Mouse (Mus musculus) testis, adult 2 months (tissue): ENCODE results near the gene Nlrx1. TPM values are rescaled to one million over a fixed set of nuclear protein-coding genes. Genes with fewer than 3 reads are reported as not detected.
A peak's percentile ranks its signal among the peaks of the same experiment; 100 is the strongest.
"Not testable (repeated sequence)": the region's sequence is repeated elsewhere in the genome, so short reads cannot be mapped to it uniquely, and the experiment has no call there.

ENCODE experiments used
- H3K27ac ChIP-seq: fragments of 200-500 bp; 2 replicates; pipeline ENCODE4 v1.5.1; 2012; ENCODE audit warnings: low read depth, low read length; ENCODE audit not compliant: control insufficient read depth, insufficient read depth
- H3K27me3 ChIP-seq: fragments of 200-500 bp; 2 replicates; pipeline ENCODE4 v1.6.1; 2012; ENCODE audit warnings: mild to moderate bottlenecking, low read length, moderate library complexity; ENCODE audit not compliant: control insufficient read depth, insufficient read depth
- H3K36me3 ChIP-seq: fragments of 200-500 bp; 2 replicates; pipeline ENCODE4 v1.6.1; 2012; ENCODE audit warnings: mild to moderate bottlenecking, low read length; ENCODE audit not compliant: control insufficient read depth, insufficient read depth
- H3K4me1 ChIP-seq: fragments of 200-500 bp; 2 replicates; pipeline ENCODE4 v1.6.1; 2012; ENCODE audit warnings: low read length; ENCODE audit not compliant: control insufficient read depth, insufficient read depth
- H3K4me3 ChIP-seq: fragments of 200-500 bp; 2 replicates; pipeline ENCODE4 v1.5.1; 2012; ENCODE audit warnings: low read depth, mild to moderate bottlenecking, low read length, moderate library complexity, mixed read lengths; ENCODE audit not compliant: control insufficient read depth
- CTCF ChIP-seq: fragments of 200-500 bp; IDR thresholded peaks from 2 replicates; pipeline ENCODE4 v1.5.1; 2012; ENCODE audit warnings: low read depth, mild to moderate bottlenecking, inconsistent platforms, low read length, moderate library complexity; ENCODE audit not compliant: control insufficient read depth, insufficient read depth, insufficient replicate concordance
- POLR2A ChIP-seq: fragments of 200-500 bp; IDR thresholded peaks from 2 replicates; pipeline ENCODE4 v1.6.1; 2012; ENCODE audit warnings: low read depth, mild to moderate bottlenecking, inconsistent platforms, low read length, moderate library complexity; ENCODE audit not compliant: control insufficient read depth
- polyA plus RNA-seq: library from polyadenylated mRNA; depleted of rRNA; stranded (reverse); fragments of >200 nt; gene quantifications from 2 replicates; pipeline ENCODE4 v1.2.3, GENCODE M21; 2012

Nlrx1 gene
- polyA plus RNA-seq, 1 experiment = 1.3 TPM

DNA sequence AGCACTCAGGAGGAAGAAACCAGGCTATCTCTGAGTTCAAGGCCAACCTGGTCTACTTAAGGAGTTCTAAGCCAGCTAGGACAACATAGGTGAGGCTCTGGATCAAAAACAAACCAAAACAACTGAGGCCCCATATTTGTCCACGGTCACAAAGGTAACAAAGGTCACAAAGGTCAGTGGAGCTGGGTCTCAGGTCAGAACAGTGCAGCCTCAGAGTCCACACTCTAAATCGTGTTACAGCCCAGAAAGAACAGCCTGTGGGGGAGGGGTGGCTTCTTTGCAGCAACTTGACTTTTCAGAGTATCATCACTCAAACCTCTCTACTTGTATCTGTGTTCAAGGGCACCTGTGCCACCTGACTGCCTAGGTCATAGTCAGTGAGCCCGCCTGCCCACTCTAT is 41.4 kb upstream of the Nlrx1 start:
- Histone ChIP-seq H3K4me1 (peaks cover 2% of the 10 kb centered on the region; the same call in 1 of the 2 replicates), H3K27ac (no peak overlapping the region), H3K36me3 (no peaks in the 10 kb centered on the region), H3K27me3 (no peaks in the 10 kb centered on the region), H3K4me3 (no peak overlapping the region)
- TF ChIP-seq CTCF (no peak), POLR2A (no peak)

DNA sequence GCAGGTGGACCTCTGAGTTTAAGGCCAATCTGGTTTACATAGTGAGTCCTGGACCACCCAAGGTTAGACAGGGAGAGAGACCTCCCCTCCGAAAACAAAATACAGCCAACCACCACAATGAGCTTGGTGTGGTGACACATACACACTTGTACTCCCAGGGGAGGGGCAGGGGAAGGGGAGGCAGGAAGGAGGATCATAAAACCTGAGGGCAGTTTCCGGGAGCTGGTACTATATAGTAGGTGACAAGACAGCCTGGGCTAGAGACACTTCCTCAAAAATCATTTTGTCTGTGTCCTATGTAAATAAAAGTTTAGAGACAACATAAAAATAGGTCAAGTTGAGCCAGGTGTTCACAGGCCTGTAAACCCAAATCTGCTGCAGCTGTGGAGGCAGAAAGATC is 38.8 kb upstream of the Nlrx1 start:
- TF ChIP-seq POLR2A (no peak), CTCF (no peak)
- Histone ChIP-seq H3K4me1 (peaks cover 4% of the 10 kb centered on the region), H3K27me3 (no peaks in the 10 kb centered on the region), H3K4me3 (no peak overlapping the region), H3K27ac (no peak overlapping the region), H3K36me3 (no peaks in the 10 kb centered on the region; the same call in 1 of the 2 replicates)

DNA sequence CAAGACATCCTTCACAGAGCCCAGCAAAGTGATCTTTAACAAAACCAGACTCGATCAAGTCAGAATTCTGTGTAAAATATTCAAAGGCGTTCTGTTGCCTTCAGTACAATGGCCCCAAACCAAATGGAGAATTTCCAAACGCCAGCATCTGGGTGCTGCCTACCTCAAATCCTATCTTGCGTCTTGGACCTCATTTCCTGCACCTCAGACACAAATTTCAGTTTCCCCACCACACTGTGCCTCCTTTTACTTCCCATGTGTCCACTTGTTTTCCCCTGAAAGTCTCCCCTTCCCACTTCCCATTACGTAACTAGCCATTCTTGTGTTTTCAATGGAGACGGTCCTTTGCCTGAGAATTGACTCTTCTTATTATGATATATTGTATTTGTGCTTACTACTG is 38.1 kb upstream of the Nlrx1 start:
- no peaks in the 10 kb centered on the region for H3K27me3 ChIP-seq
- TF ChIP-seq CTCF (no peak), POLR2A (no peak)
- peaks cover 4% of the 10 kb centered on the region for H3K4me1 ChIP-seq
- H3K4me3 ChIP-seq = no peak overlapping the region
- no peaks in the 10 kb centered on the region; the same call in none of the 2 replicates for H3K36me3 ChIP-seq
- H3K27ac ChIP-seq = no peak overlapping the region

DNA sequence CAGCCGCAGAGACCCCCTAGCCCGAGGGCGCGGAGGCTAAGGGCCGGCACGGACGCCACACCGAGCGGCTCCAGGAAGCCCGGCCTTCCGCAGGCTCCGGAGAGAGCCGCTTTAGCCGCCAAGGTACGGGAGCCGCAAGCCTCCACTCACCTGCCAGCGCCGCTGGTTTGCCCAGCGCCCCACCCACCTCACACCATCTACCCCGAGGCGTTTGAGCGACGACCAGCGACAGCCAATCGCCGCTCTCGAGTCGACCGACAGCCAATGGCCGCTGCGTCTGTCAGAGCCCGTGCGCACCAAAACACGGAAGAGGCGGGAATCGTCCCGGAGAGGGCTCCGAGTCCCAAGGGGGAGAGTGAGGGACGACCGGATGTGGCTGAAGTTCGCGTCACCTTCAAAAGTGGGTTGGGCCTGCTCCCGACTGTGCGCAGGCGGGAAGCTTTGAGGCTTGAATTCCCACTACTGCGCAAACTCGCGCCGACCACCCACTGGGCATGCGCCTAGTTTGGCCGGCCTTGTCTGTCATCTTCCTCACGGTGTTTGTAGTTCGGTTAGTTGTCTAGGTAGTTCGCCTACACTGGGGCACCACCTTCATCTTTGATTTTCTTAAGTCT is 37.2 kb upstream of the Nlrx1 start, which contains the start of gene Hinfp:
Hinfp (minus strand) TSS at position 206 of the 614 bp plus-strand sequence.
- Histone ChIP-seq H3K4me1 (peaks cover 4% of the 10 kb centered on the region), H3K27ac (peak within 1 kb of the TSS; percentile 93), H3K36me3 (no peaks in the 10 kb centered on the region; the same call in none of the 2 replicates), H3K4me3 (peak within 1 kb of the TSS; percentile 98), H3K27me3 (no peaks in the 10 kb centered on the region)
- TF ChIP-seq CTCF (no peak), POLR2A (peak; percentile 72)

DNA sequence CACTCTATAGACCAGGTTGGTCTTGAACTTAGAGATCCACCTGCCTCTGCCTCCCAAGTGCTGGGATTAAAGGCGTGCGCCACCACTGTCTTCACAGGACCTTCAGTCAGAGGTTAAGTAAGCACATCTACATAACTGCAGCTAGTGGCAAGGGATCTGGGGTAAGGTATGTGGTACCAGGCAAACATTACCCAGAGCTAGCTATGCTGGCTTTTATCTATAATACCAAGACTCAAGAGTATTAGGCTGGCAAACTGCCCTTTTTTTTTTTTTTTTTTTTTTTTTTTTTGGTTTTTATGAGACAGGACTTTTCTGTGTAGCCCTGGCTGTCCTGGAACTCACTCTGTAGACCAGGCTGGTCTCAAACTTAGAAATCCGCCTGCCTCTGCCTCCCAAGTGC is 31.6 kb upstream of the Nlrx1 start:
- H3K27me3 ChIP-seq, H3K36me3 ChIP-seq, H3K27ac ChIP-seq, H3K4me1 ChIP-seq, H3K4me3 ChIP-seq: not testable (repeated sequence)

DNA sequence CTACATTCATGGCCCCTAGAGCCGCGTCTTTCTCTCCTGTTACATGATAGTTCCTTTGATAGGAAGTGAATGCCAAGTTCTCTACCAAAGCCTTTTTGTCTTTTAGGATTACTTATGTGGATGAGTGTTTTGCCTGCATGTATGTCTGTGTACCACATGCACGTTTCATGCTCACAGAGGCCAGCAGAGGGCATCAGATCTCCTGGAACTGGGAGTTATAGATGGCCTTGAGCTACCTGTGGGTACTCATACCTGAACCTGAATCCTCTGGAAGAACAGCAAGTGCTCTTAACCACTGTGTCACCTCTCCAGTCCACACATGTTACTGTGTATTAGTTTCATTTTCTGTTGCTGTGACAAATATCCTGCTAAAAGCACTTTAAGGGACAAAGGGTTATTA is 24.1 kb upstream of the Nlrx1 start:
- Histone ChIP-seq H3K4me1 (peaks cover 16% of the 10 kb centered on the region), H3K4me3 (no peak overlapping the region), H3K27me3 (peaks cover 10% of the 10 kb centered on the region), H3K36me3 (peaks cover 4% of the 10 kb centered on the region), H3K27ac (no peak overlapping the region)
- TF ChIP-seq CTCF (no peak), POLR2A (no peak)

DNA sequence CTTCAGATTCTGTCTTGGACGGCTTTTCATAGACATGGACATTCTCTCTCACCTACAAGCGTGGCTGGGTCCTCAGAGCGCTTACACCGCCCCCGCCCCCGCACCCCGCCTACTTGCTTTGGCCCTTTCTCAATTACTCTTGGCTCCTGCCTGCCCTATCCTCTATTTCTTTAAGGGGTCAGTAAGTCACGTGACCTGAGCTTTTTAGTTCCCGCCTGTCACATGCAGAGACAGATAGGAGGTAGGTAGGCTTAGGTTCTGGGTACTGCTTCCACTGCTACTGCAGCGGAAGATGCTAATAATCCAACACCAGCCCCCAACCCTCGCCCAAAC is 20.5 kb upstream of the Nlrx1 start:
- no peak overlapping the region for H3K4me3 ChIP-seq
- H3K27ac ChIP-seq = no peak overlapping the region
- H3K27me3 ChIP-seq = peaks cover 12% of the 10 kb centered on the region
- H3K36me3 ChIP-seq = no peaks in the 10 kb centered on the region
- no peak for TF ChIP-seq POLR2A
- no peak for TF ChIP-seq CTCF
- H3K4me1 ChIP-seq = peaks cover 22% of the 10 kb centered on the region

DNA sequence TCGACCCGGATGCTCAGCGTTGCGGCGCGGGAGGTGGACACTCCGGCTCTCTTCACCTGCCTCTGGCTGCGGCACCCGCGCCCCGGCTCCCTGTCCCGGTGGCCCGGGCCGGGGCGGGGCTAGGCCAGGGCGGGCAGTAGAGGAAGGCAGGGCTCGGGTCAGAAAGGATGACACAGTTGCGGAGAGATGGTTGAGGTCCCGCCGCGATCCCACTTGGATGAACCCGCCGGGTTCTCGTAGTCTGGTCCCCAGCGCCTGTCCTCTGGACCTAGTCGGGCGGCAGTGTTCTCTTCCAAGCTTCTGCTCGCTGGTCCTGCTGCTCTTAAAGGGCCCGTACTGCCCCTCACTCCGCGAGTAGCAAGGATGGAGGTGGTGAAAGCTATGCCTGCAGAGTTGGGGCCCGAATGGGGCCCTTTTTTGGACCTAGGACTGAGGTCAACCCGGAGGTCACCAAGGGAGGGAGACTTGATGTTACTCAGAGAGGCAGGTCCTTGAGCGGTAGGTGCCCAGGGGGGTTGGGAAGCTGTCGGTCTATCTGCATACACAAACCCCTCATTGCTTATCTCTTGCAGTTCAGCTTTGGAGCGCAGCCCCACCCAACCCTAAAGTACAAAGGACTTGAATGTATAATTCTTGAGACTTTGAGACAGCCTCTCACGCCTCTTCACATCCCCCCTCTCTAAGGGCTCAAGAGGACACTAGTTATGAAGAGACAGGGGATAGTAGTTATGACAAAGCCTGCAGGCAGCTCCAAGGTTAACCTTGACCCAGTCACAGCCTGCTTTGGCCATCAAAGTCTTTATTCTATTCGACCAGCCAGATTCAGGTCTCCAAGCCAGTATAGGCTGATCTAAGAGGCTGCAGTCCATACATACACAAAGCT is 19.9 kb upstream of the Nlrx1 start, which contains the start of gene Abcg4:
Abcg4 (minus strand) TSS at position 540 of the 883 bp plus-strand sequence.
- Histone ChIP-seq H3K27ac (no peak within 1 kb of the TSS), H3K27me3 (peaks cover 12% of the 10 kb centered on the region), H3K4me3 (peak within 1 kb of the TSS; percentile 82), H3K36me3 (no peaks in the 10 kb centered on the region), H3K4me1 (peaks cover 22% of the 10 kb centered on the region)
- TF ChIP-seq CTCF (no peak), POLR2A (no peak)
